Mouse (Mus musculus): ENCODE results near the gene Tpt1.

DNA sequence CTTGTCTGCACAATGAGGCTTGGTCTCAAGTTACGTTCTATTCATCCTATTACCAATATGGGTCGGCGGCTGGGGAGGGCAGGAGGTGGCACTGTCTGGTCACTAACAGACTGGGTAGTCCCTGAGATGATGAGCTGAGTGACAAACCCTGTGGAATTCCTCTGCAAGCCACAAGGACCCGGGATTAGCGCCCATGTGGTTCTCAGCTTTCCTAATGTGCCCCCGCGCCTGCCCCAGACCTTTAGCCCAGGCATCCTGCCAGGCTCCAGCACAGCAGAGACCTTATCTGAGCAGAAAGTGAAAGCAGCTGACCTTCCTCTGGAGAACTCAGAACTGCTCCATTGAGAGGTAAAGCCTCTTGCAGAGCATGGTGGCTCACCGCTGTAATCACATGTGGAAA, 37.1 kb upstream of the Tpt1 start:
- TF ChIP-seq POLR2A (IDR thresholded peaks at IDR 0.05; ENCODE audit: control insufficient read depth, extremely low read depth, insufficient read depth, low read length, poor library complexity) (no peak), CTCF (IDR thresholded peaks at IDR 0.05; ENCODE audit: borderline replicate concordance, control insufficient read depth, extremely low read depth, insufficient read depth, low read length, poor library complexity) (no peak)

Data from thymus, adult 2 months (tissue).